Mouse (Mus musculus) forebrain, embryonic 13.5 days (tissue): ENCODE measurements around the gene Exoc6. TPM values are rescaled to one million over a fixed set of nuclear protein-coding genes. Genes with fewer than 3 reads are reported as not detected.

Experiments used
- ATAC-seq: fragments of 200-750 bp; cut with Nextera tagmentation; 2 replicates; pipeline ENCODE4 v1.8.0; 2017
- H3K27ac ChIP-seq: fragments of 300-500 bp; sonication (generic); 2 replicates; pipeline ENCODE4 v1.5.1; 2015; ENCODE audit warnings: inconsistent platforms, mild to moderate bottlenecking, moderate library complexity
- H3K27me3 ChIP-seq: fragments of 300-500 bp; sonication (generic); 2 replicates; pipeline ENCODE4 v1.6.1; 2015; ENCODE audit warnings: mild to moderate bottlenecking, inconsistent platforms
- H3K36me3 ChIP-seq: fragments of 300-500 bp; sonication (generic); 2 replicates; pipeline ENCODE4 v1.6.1; 2015; ENCODE audit warnings: mild to moderate bottlenecking, inconsistent platforms; ENCODE audit not compliant: poor library complexity, severe bottlenecking
- H3K4me1 ChIP-seq: fragments of 300-500 bp; sonication (generic); 2 replicates; pipeline ENCODE4 v1.6.1; 2015; ENCODE audit warnings: inconsistent platforms
- H3K4me2 ChIP-seq: fragments of 300-500 bp; sonication (generic); 2 replicates; pipeline ENCODE4 v1.6.1; 2015; ENCODE audit warnings: inconsistent platforms, mild to moderate bottlenecking, moderate library complexity
- H3K4me3 ChIP-seq: fragments of 300-500 bp; sonication (generic); 2 replicates; pipeline ENCODE4 v1.5.1; 2015; ENCODE audit warnings: mild to moderate bottlenecking, inconsistent platforms
- H3K9ac ChIP-seq: fragments of 300-500 bp; sonication (generic); 2 replicates; pipeline ENCODE4 v1.6.1; 2015; ENCODE audit warnings: mild to moderate bottlenecking, inconsistent platforms
- H3K9me3 ChIP-seq: fragments of 300-500 bp; sonication (generic); replicated peaks from 2 replicates; pipeline ENCODE4 v1.6.1; 2016; ENCODE audit warnings: inconsistent platforms
- WGBS: fragments of 180-500 bp; shearing (Covaris S2); methylation state at CpG from one replicate; pipeline ENCODE4 v1.1.7; 2015; 5-methylcytosine and 5-hydroxymethylcytosine counted together
- polyA plus RNA-seq: library from polyadenylated mRNA; unstranded; fragments of >200 nt; fragmentation: Nextera tagmentation; extraction: Ambion mirVana; gene quantifications from 2 replicates; pipeline ENCODE4 v1.2.1, GENCODE M21; 2015

Gene Exoc6
- polyA plus RNA-seq, 1 experiment from 2014 or later = 10.5 TPM

- peak within 1 kb of the TSS; percentile 56 for H3K4me2 ChIP-seq
- no peaks in the 10 kb centered on the region for H3K36me3 ChIP-seq
- peak; percentile 36; the same call in 1 of the 2 replicates for ATAC-seq
- peaks cover 99% of the 10 kb centered on the region for H3K27me3 ChIP-seq
- peaks cover 38% of the 10 kb centered on the region for H3K4me1 ChIP-seq
- H3K9me3 ChIP-seq = no peaks in the 10 kb centered on the region
- H3K27ac ChIP-seq = no peak within 1 kb of the TSS
- no peak within 1 kb of the TSS for H3K9ac ChIP-seq
- under 1% methylated on average over 51 of the region's 51 CpGs for WGBS
- peak within 1 kb of the TSS; percentile 30 for H3K4me3 ChIP-seq
Observed at GRCm38 (mm10) chr19:37697651-37698272, 147.5 kb downstream of the Exoc6 start, which contains the start of gene Cyp26a1. Gene Cyp26a1, plus strand, starts transcription at chr19:37697798.

DNA sequence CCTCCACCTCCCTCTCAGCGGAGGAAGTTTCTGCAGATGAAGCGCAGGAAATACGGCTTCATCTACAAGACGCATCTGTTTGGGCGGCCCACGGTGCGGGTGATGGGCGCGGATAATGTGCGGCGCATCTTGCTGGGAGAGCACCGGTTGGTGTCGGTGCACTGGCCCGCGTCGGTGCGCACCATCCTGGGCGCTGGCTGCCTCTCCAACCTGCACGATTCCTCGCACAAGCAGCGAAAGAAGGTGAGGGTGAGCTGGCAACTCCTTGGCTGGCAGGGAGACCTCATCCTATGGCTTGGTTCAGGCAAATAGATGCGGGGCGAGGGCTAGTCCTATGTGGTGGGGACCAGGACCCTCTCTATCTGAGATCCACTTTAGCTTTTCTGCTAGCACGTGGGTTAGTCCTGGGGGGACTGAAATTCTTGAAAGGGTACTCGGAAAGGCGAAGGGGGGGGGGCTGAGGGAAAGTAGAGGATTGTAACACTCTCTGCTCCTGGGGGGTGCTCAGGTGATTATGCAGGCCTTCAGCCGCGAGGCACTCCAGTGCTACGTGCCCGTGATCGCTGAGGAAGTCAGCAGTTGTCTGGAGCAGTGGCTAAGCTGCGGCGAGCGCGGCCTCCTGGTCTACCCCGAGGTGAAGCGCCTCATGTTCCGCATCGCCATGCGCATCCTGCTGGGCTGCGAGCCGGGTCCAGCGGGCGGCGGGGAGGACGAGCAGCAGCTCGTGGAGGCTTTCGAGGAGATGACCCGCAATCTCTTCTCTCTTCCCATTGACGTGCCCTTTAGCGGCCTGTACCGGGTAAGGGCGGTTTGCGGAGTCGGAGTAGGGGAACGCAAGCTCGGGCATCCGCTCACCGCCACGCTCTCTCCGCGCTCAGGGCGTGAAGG, 148.3 kb downstream of the Exoc6 start:
- Histone ChIP-seq H3K9me3 (no peaks in the 10 kb centered on the region), H3K4me3 (peak overlapping the region; percentile 30), H3K4me1 (peaks cover 31% of the 10 kb centered on the region), H3K9ac (no peak overlapping the region), H3K27me3 (peaks cover 99% of the 10 kb centered on the region), H3K4me2 (peak overlapping the region; percentile 56), H3K36me3 (no peaks in the 10 kb centered on the region), H3K27ac (no peak overlapping the region)
- peak; percentile 31; the same call in 1 of the 2 replicates for ATAC-seq
- under 1% methylated on average over 61 of the region's 63 CpGs for WGBS

DNA sequence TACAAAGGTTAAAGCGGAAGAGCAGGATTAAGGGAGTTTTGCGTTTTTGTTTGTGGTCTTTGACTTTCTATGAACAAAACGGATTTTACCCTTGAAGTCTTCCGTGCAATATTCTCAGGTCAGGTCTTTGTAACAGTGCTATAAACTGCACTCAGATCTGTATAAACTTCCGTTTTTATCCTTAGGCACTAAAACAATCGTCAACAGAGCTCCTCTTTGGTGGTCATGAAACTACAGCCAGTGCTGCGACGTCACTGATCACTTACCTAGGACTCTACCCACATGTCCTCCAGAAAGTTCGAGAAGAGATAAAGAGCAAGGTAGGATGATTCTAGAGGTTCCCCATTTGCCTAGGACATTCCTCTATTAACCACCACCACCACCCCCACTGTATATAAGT, 149.5 kb downstream of the Exoc6 start:
- no peaks in the 10 kb centered on the region for H3K36me3 ChIP-seq
- no peak for ATAC-seq
- peaks cover 98% of the 10 kb centered on the region for H3K27me3 ChIP-seq

DNA sequence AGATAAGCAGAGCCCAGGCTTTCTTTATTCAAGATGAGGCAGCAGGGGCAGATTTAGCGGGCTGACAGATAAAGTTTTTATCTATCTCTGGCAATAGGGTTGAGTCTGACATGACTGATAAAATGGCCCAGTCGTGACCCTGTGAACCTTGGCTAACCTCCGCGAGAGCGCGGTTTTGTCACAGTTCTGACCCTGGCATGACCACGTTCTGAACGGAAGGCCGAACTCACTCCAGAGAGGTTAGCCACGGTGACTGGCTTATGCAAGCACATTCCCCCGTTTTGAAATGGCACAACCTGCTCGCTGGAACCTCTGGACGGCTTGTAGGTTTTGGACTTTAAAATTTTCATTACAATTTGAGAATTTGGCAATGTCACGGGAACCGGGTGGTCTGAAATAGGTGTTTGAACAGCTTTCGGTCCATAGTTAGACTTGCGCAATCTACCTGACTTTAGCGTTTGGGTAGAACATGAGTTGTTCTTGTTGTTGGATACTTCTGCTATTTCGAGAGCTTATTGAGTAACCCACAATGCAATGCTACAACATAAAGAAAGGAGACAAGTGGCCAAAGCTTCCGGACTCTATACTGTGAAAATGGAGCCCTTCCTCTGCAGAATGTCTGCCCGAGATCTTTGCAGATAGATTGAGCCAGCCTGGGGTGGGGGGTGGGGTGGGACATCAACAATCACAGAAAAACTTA, 152.3 kb downstream of the Exoc6 start:
- Histone ChIP-seq H3K27me3 (peaks cover 81% of the 10 kb centered on the region), H3K9ac (no peak overlapping the region), H3K4me1 (peaks cover 17% of the 10 kb centered on the region), H3K4me2 (no peak overlapping the region), H3K4me3 (no peak overlapping the region), H3K9me3 (no peaks in the 10 kb centered on the region), H3K27ac (no peak overlapping the region), H3K36me3 (no peaks in the 10 kb centered on the region)
- 80% methylated on average over 21 of the region's 21 CpGs for WGBS
- no peak for ATAC-seq

More for the DNA sequence above, 149.5 kb downstream of the Exoc6 start:
- no peak overlapping the region for H3K4me2 ChIP-seq
- no peaks in the 10 kb centered on the region for H3K9me3 ChIP-seq
- WGBS = 23% methylated on average over 9 of the region's 9 CpGs
- H3K4me3 ChIP-seq = no peak overlapping the region
- no peak overlapping the region for H3K9ac ChIP-seq
- H3K4me1 ChIP-seq = peaks cover 31% of the 10 kb centered on the region
- H3K27ac ChIP-seq = no peak overlapping the region

DNA sequence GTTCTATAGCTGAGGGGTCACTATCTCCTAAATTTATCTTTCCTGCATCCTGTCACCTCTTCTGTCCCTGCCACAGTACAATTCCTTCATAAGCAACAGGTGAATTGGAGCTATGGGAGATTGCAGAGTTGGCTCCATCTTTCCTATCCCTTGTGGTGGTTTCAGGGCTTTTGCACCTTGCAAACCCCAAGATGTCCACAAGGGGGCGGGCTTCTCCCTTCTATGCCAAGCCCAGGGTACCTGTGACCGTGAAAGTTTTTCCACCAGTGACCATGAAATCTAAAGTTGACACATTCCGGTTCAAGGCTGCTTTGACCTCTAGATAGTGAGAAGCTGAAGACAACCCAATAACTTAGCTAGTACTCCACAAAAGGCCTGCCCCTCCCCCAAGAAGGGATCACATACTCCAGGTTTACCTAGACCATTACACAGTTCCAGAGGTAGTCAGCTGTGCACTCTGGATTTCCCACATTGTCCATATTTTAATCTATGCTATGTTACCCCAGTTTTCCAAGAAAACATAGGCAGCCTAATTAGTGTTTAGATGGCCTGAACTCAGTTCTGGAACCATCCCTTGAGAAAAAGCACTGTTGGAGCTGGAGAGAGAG, 153.8 kb downstream of the Exoc6 start:
- Histone ChIP-seq H3K9me3 (no peaks in the 10 kb centered on the region), H3K4me2 (no peak overlapping the region), H3K4me1 (peaks cover 3% of the 10 kb centered on the region), H3K36me3 (no peaks in the 10 kb centered on the region), H3K27ac (no peak overlapping the region), H3K27me3 (peaks cover 66% of the 10 kb centered on the region), H3K9ac (no peak overlapping the region), H3K4me3 (no peak overlapping the region)
- WGBS = 14% methylated on average over 3 of the region's 3 CpGs
- ATAC-seq = peak; percentile 41; the same call in 1 of the 2 replicates

- ATAC-seq = no peak
- no peaks in the 10 kb centered on the region for H3K36me3 ChIP-seq
- no peak overlapping the region for H3K9ac ChIP-seq
- H3K4me2 ChIP-seq = no peak overlapping the region
- H3K4me1 ChIP-seq = no peaks in the 10 kb centered on the region
- no peaks in the 10 kb centered on the region for H3K9me3 ChIP-seq
- 93% methylated on average over 5 of the region's 5 CpGs for WGBS
- H3K27ac ChIP-seq = no peak overlapping the region
- peaks cover 49% of the 10 kb centered on the region for H3K27me3 ChIP-seq
- no peak overlapping the region for H3K4me3 ChIP-seq
Observed at GRCm38 (mm10) chr19:37705722-37706121, 155.5 kb downstream of the Exoc6 start.

DNA sequence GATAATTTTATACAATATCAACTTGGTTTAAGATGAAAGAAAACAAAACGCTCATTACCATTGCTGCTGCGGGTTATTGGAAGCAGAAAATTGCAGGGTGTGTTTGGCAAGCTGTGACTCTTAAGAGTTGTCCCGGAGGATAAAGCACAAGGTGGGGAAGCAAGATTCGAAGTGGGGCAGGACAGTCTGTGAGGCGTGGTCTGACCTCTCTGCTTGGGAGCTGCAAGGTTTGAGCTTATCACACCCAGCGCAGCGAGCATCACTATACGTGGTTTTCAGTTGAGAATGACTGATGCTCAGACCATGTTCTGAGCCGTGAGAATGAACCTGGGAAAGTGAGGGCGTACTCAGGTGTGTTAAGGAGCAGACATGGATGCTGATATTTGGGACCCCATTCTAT, 164.5 kb downstream of the Exoc6 start:
- no peak for ATAC-seq
- Histone ChIP-seq H3K27ac (no peak overlapping the region), H3K4me1 (no peaks in the 10 kb centered on the region), H3K4me2 (no peak overlapping the region), H3K9ac (no peak overlapping the region), H3K27me3 (no peaks in the 10 kb centered on the region), H3K4me3 (no peak overlapping the region), H3K36me3 (no peaks in the 10 kb centered on the region), H3K9me3 (no peaks in the 10 kb centered on the region)
- WGBS = 76% methylated on average over 10 of the region's 10 CpGs

DNA sequence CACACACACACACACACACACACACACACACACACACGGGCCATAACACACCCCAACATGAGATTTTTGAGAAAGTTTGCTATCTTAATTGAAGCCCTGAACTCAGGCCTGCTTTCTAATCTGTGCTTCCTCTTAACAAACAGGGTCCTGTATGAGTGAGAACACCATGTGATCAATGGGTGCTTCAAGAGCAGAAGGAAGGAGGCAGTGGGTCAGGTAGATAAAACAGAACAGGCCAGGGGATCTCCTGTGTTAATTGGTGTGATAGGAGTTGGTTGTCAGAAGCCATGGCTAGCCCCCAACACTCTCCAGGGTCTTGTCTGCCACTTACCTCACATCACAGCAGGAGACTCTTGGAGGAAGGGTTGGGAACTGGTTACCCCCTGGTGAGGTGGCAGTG, 165.8 kb downstream of the Exoc6 start:
- WGBS = 83% methylated on average over 1 of the region's 1 CpGs
- Histone ChIP-seq H3K4me1 (no peaks in the 10 kb centered on the region), H3K4me2 (no peak overlapping the region), H3K4me3 (no peak overlapping the region), H3K27me3 (no peaks in the 10 kb centered on the region), H3K9ac (no peak overlapping the region), H3K9me3 (no peaks in the 10 kb centered on the region), H3K27ac (no peak overlapping the region), H3K36me3 (no peaks in the 10 kb centered on the region)
- no peak for ATAC-seq

DNA sequence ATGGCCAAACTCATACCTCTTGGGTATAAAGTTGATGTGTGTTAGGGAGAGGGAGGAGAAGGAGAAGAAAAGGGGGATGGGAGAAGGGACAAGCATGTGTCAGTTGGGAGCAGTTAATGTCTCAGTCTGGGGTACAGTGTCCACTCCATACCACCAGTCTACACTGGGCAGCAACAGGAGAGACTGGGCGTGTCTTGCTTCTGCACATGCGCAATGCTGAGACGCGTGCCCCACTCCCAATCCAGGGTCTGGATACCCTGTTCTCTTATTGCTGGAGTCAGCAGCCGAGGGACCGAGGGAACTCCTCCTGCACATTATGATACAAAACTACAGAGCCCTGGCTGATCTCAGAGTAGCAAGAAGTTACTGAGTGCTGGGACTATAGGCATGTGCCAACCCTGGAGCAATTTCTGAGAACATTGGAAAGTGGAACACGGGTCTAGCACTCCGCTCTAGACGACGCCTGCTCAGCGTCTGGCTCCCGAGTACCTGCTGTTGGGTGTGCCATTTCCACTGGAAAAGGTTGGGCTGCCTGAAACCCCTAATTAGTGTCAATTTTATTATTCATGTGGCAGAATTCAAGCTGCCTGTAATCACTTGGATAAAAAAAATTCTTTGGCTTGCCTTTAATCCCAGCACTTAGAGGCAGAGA, 166.4 kb downstream of the Exoc6 start:
- Histone ChIP-seq H3K27ac (no peak overlapping the region), H3K4me2 (no peak overlapping the region), H3K27me3 (no peaks in the 10 kb centered on the region), H3K36me3 (no peaks in the 10 kb centered on the region), H3K4me1 (no peaks in the 10 kb centered on the region), H3K9ac (no peak overlapping the region), H3K4me3 (no peak overlapping the region), H3K9me3 (no peaks in the 10 kb centered on the region)
- WGBS = 83% methylated on average over 12 of the region's 12 CpGs
- no peak for ATAC-seq

GRCm38 (mm10) chr19:37719166-37719565, 168.9 kb downstream of the Exoc6 start:
- 45% methylated on average over 1 of the region's 1 CpGs for WGBS
- Histone ChIP-seq H3K27me3 (no peaks in the 10 kb centered on the region), H3K9me3 (no peaks in the 10 kb centered on the region)

GRCm38 (mm10) chr19:37724591-37724990, 174.4 kb downstream of the Exoc6 start:
- H3K4me2 ChIP-seq = no peak overlapping the region
- H3K9ac ChIP-seq = no peak overlapping the region
- no peak overlapping the region for H3K4me3 ChIP-seq
- no peaks in the 10 kb centered on the region for H3K36me3 ChIP-seq
- H3K9me3 ChIP-seq = no peaks in the 10 kb centered on the region
- WGBS = 94% methylated on average over 5 of the region's 5 CpGs
- H3K27me3 ChIP-seq = no peaks in the 10 kb centered on the region
- no peak for ATAC-seq
- H3K27ac ChIP-seq = no peak overlapping the region
- no peaks in the 10 kb centered on the region for H3K4me1 ChIP-seq

More at GRCm38 (mm10) chr19:37719166-37719565, 168.9 kb downstream of the Exoc6 start:
- Histone ChIP-seq H3K27ac (no peak overlapping the region), H3K4me1 (no peaks in the 10 kb centered on the region), H3K4me3 (no peak overlapping the region), H3K36me3 (no peaks in the 10 kb centered on the region), H3K4me2 (no peak overlapping the region), H3K9ac (no peak overlapping the region)
- no peak for ATAC-seq
